Mouse (Mus musculus) c-Kit-positive CD71-negative TER-119-negative erythroid progenitor cells, embryonic 14.5 days (primary cell): Measurements from ENCODE around the gene Smok2b.
"Not testable (repeated sequence)": the region's sequence is repeated elsewhere in the genome, so short reads cannot be mapped to it uniquely, and the experiment has no call there.

Experiments
- DNase-seq: peaks from one replicate; pipeline ENCODE4 v3.0.0-alpha.2; 2013; ENCODE audit warnings: low read depth

Smok2b gene

DNA sequence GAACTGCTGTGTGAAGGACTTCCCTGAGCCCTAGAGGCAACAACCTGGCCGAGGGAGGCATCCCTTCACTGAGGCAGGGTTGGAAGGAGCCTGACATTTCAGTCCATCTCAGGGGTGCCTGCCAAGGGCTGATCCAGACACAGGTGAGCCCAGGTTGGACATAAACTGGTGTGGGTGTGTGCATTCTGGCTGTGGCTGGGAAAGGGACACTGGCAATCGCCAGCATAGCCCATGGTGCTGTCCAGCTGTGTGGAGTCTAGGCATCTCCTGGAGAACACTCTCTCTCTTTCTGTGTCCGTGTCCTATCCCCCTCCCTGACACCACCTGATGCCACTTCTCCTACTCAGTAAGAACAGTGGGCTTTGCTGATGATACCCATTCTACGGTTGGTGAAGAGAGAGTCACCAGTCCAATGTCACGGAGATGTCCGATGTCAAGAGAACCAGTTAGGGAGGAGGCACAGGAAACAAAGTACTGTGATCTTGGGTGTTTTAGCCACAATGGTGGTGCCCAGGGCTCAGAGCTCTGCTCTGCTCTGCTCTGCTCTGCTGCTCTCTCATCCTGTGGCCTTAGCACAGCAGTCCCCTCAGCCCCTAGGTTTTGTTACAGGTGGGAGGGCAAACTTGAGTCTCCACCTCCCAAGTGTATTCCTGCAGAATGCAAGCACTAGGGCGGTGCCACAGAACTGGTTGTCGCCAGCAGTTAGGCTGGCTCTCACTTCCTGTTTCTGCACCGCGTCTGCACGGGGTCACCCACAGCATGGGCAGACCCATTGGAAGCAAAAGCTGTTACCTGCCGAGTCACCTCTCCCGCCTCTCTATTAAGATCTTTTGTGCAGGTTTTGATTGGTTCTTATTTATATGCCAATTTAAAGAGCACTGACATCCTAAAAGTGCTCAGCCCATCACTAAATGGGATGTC lies 11.0 kb downstream of the Smok2b start:
- not testable (repeated sequence) for DNase-seq

DNA sequence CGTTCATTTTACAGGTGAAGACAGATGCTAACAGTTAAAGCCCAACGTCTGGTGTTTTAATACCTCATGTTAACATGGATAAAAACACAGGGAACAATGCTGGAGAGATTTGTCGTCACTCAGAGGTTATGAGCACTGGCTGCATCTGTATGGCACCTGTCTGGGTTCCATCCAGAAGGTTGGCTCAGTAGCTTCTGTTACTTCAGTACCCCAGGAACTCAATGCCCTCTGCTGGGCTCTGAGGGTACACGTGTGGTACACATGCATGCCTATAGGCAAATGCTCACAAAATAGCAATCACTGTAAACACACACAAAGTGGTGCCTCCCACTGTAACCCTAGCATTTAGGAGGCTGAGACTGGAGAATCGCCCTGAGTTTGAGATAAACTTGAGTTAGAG lies 24.7 kb downstream of the Smok2b start:
- not testable (repeated sequence) for DNase-seq
